Mouse (Mus musculus): ENCODE measurements around the gene Ldb1. TPM values are rescaled to one million over a fixed set of nuclear protein-coding genes. Genes with fewer than 3 reads are reported as not detected.

The Ldb1 gene
- polyA plus RNA-seq, 1 experiment from 2014 or later, result 107 TPM

Other genes with a start within 250 kb of the Ldb1 start
- gene Kcnip2, start 229.2 kb downstream of the Ldb1 start, polyA plus RNA-seq (2014; fragmentation: Nextera tagmentation; extraction: Ambion mirVana), result 4.6 and 6.8 TPM in 2 replicates
- 17.0 and 19.4 TPM in 2 replicates for gene Armh3, start 46.7 kb downstream of the Ldb1 start, polyA plus RNA-seq (2014; fragmentation: Nextera tagmentation; extraction: Ambion mirVana)
- gene Hps6, start 41.7 kb downstream of the Ldb1 start, polyA plus RNA-seq (2014; fragmentation: Nextera tagmentation; extraction: Ambion mirVana), result 0.98 and 1.4 TPM in 2 replicates
- 24.1 and 29.8 TPM in 2 replicates for gene Pprc1, start 328 bp downstream of the Ldb1 start, polyA plus RNA-seq (2014; fragmentation: Nextera tagmentation; extraction: Ambion mirVana)
- gene Nolc1, start 30.6 kb upstream of the Ldb1 start, polyA plus RNA-seq (2014; fragmentation: Nextera tagmentation; extraction: Ambion mirVana), result 67.2 and 73.6 TPM in 2 replicates
- gene Elovl3, start 86.7 kb upstream of the Ldb1 start, polyA plus RNA-seq (2014; fragmentation: Nextera tagmentation; extraction: Ambion mirVana), result not detected in 2 replicates
- not detected in 2 replicates for gene Pitx3, start 103.1 kb upstream of the Ldb1 start, polyA plus RNA-seq (2014; fragmentation: Nextera tagmentation; extraction: Ambion mirVana)
- 36.3 and 50.7 TPM in 2 replicates for gene Gbf1, start 107.3 kb upstream of the Ldb1 start, polyA plus RNA-seq (2014; fragmentation: Nextera tagmentation; extraction: Ambion mirVana)

All from forebrain, embryonic 14.5 days (tissue).